Mouse (Mus musculus) midbrain, embryonic 12.5 days (tissue): ENCODE data around the gene Galnt18. TPM values are rescaled to one million over a fixed set of nuclear protein-coding genes. Genes with fewer than 3 reads are reported as not detected.

Experiments used
- ATAC-seq: fragments of 200-750 bp; cut with Nextera tagmentation; 2 replicates; pipeline ENCODE4 v1.8.0; 2017; ENCODE audit warnings: low read depth, moderate TSS enrichment, moderate library complexity; ENCODE audit not compliant: low FRiP score
- H3K27ac ChIP-seq: fragments of 300-500 bp; sonication (generic); replicated peaks from 2 replicates; pipeline ENCODE4 v1.5.1; 2016; ENCODE audit warnings: mild to moderate bottlenecking
- H3K27me3 ChIP-seq: fragments of 300-500 bp; sonication (generic); 2 replicates; pipeline ENCODE4 v1.6.1; 2016; ENCODE audit warnings: mild to moderate bottlenecking
- H3K36me3 ChIP-seq: fragments of 300-500 bp; sonication (generic); 2 replicates; pipeline ENCODE4 v1.6.1; 2016
- H3K4me1 ChIP-seq: fragments of 300-500 bp; sonication (generic); 2 replicates; pipeline ENCODE4 v1.6.1; 2016
- H3K4me2 ChIP-seq: fragments of 300-500 bp; sonication (generic); replicated peaks from 2 replicates; pipeline ENCODE4 v1.6.1; 2016; ENCODE audit warnings: mild to moderate bottlenecking, moderate library complexity
- H3K4me3 ChIP-seq: fragments of 300-500 bp; sonication (generic); 2 replicates; pipeline ENCODE4 v1.5.1; 2016; ENCODE audit warnings: mild to moderate bottlenecking
- H3K9ac ChIP-seq: fragments of 300-500 bp; sonication (generic); replicated peaks from 2 replicates; pipeline ENCODE4 v1.6.1; 2016; ENCODE audit warnings: mild to moderate bottlenecking, moderate library complexity
- H3K9me3 ChIP-seq: fragments of 300-500 bp; sonication (generic); 2 replicates; pipeline ENCODE4 v1.6.1; 2016; ENCODE audit warnings: mild to moderate bottlenecking
- WGBS: fragments of 180-500 bp; shearing (Covaris S2); methylation state at CpG from one replicate; pipeline ENCODE4 v1.1.7; 2016; 5-methylcytosine and 5-hydroxymethylcytosine counted together
- polyA plus RNA-seq: library from polyadenylated mRNA; unstranded; fragments of >200 nt; fragmentation: Nextera tagmentation; extraction: Ambion mirVana; gene quantifications from 2 replicates; pipeline ENCODE4 v1.2.1, GENCODE M21; 2016

Galnt18 gene
- polyA plus RNA-seq, 1 experiment from 2014 or later = 7.7 TPM

DNA sequence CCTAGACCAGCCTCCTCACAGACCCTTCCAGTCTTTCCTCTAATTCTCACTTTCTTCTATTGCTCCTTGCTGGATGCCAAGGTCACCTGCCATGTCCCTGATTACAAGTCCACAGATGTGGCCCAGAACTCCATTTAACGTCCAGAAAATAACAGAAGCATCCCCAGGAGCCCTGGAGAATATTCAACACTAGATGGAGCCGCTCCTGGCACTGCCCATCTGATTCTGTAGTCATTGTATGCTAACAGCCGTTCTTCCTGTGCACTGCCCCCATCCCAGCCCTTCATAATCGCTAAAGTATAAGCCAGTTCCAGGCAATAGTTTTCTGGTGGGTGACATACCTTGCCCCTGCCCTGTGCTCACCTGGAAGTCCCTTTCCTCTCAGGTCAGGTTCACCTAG is 69.5 kb downstream of the Galnt18 start:
- no peaks in the 10 kb centered on the region for H3K9me3 ChIP-seq
- no peaks in the 10 kb centered on the region for H3K4me1 ChIP-seq
- 52% methylated on average over 4 of the region's 4 CpGs for WGBS
- no peak overlapping the region for H3K4me2 ChIP-seq
- no peak overlapping the region for H3K27ac ChIP-seq
- no peak for ATAC-seq
- H3K27me3 ChIP-seq = no peaks in the 10 kb centered on the region
- no peaks in the 10 kb centered on the region for H3K36me3 ChIP-seq
- H3K4me3 ChIP-seq = no peak overlapping the region
- H3K9ac ChIP-seq = no peak overlapping the region

- ATAC-seq = no peak
- Histone ChIP-seq H3K9ac (no peak overlapping the region), H3K4me3 (no peak overlapping the region), H3K4me2 (no peak overlapping the region), H3K27me3 (no peaks in the 10 kb centered on the region), H3K27ac (no peak overlapping the region), H3K4me1 (no peaks in the 10 kb centered on the region), H3K9me3 (no peaks in the 10 kb centered on the region), H3K36me3 (no peaks in the 10 kb centered on the region)
- WGBS = 66% methylated on average over 1 of the region's 1 CpGs
Measured at GRCm38 (mm10) chr7:111708563-111708962, 71.2 kb downstream of the Galnt18 start.

GRCm38 (mm10) chr7:111702961-111703360 is 76.8 kb downstream of the Galnt18 start:
- H3K4me2 ChIP-seq = no peak overlapping the region
- H3K4me1 ChIP-seq = peaks cover 9% of the 10 kb centered on the region
- no peak overlapping the region for H3K9ac ChIP-seq
- no peaks in the 10 kb centered on the region for H3K27me3 ChIP-seq
- H3K36me3 ChIP-seq = no peaks in the 10 kb centered on the region
- H3K4me3 ChIP-seq = no peak overlapping the region
- ATAC-seq = no peak
- WGBS = 91% methylated on average over 2 of the region's 2 CpGs
- H3K27ac ChIP-seq = no peak overlapping the region
- H3K9me3 ChIP-seq = no peaks in the 10 kb centered on the region

DNA sequence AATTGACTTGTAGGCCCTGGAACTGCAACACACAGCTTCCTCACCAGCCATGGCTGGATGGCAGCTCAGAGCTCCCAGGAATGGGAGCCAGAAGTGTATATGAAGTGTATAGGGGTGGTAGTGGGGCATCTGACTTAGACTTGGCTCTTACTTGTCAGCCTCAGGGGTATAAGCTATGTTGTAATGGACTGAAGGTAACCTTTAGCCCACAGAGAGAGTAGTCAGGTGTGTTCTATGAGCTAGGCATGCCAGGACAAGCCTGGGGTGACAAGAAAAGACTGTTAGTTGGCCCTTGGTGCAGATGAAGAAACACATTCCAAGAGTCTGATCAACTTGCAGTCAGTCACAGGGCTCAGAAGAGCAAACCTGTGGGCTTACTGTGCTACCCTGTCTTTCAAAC is 78.0 kb downstream of the Galnt18 start:
- peaks cover 9% of the 10 kb centered on the region for H3K4me1 ChIP-seq

GRCm38 (mm10) chr7:111699446-111699845 is 80.3 kb downstream of the Galnt18 start:
- Histone ChIP-seq H3K36me3 (no peaks in the 10 kb centered on the region), H3K4me1 (peaks cover 9% of the 10 kb centered on the region), H3K27me3 (no peaks in the 10 kb centered on the region), H3K9me3 (no peaks in the 10 kb centered on the region), H3K4me2 (no peak overlapping the region), H3K27ac (no peak overlapping the region), H3K9ac (no peak overlapping the region), H3K4me3 (no peak overlapping the region)
- no peak for ATAC-seq
- 64% methylated on average over 3 of the region's 3 CpGs for WGBS

More for the DNA sequence above, 78.0 kb downstream of the Galnt18 start:
- H3K9me3 ChIP-seq = no peaks in the 10 kb centered on the region
- H3K9ac ChIP-seq = no peak overlapping the region
- no peaks in the 10 kb centered on the region for H3K27me3 ChIP-seq
- no peak overlapping the region for H3K27ac ChIP-seq
- no peak overlapping the region for H3K4me2 ChIP-seq
- ATAC-seq = no peak
- no peaks in the 10 kb centered on the region for H3K36me3 ChIP-seq
- H3K4me3 ChIP-seq = no peak overlapping the region

- no peak overlapping the region for H3K9ac ChIP-seq
- no peak overlapping the region for H3K4me2 ChIP-seq
- no peaks in the 10 kb centered on the region for H3K27me3 ChIP-seq
- H3K4me3 ChIP-seq = no peak overlapping the region
- no peaks in the 10 kb centered on the region for H3K36me3 ChIP-seq
- H3K4me1 ChIP-seq = peaks cover 22% of the 10 kb centered on the region
- H3K27ac ChIP-seq = no peak overlapping the region
- no peaks in the 10 kb centered on the region for H3K9me3 ChIP-seq
- no peak for ATAC-seq
Measured at GRCm38 (mm10) chr7:111696226-111696625, 83.6 kb downstream of the Galnt18 start.

DNA sequence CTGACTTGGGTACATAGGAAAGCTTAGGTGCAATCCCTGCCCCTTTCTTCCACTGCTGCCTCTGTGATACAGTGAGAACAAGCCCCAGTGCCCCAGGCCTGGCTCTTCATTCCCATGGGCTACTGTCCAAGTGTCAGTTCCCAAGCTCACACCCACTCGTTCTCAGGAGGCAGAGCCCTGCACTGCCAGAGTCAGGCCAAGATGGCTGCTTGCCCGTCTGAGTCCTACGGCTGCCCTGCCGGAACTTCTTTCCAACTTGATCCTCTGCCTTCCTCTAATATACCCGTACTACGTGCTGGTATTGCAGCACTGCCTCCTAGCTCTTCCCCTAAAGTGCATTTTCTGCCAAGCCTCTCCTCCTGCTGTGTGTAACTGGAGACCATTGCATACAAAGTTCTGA is 85.5 kb downstream of the Galnt18 start:
- Histone ChIP-seq H3K4me3 (no peak overlapping the region), H3K27me3 (no peaks in the 10 kb centered on the region), H3K4me1 (peaks cover 14% of the 10 kb centered on the region), H3K36me3 (no peaks in the 10 kb centered on the region), H3K9ac (no peak overlapping the region), H3K4me2 (no peak overlapping the region), H3K9me3 (no peaks in the 10 kb centered on the region), H3K27ac (no peak overlapping the region)
- 88% methylated on average over 6 of the region's 6 CpGs for whole genome bisulfite sequencing
- no peak for ATAC-seq

DNA sequence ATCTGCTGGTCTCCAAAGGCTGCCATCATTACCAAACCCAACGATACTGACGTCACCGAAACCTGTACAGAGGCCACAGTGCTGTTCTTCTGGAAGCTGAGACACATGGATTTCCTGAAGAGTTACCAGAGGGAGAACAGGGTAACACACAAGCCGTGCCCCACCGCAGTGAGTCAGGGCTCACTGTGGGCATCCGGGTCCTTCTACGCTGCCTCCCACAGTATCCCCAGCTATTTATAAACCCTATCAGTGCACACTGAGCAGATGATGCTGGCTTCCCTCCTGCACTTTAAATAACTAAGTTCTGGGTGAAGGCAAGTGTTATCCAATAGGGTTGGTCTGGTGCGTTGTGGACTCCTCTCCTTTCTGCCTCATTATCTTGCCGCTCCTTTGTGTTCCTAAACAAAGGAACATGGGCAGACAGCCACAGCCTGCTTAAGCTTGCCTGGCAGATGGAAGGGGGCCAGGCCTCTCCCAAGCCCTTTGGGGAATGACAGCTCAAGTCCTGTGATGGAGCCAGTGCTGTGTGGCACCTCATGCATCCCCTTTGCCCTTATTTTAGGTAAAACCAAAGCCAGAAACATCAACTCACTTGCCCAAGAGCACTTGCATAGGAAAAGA is 87.0 kb downstream of the Galnt18 start:
- Histone ChIP-seq H3K27me3 (no peaks in the 10 kb centered on the region), H3K9ac (no peak overlapping the region), H3K27ac (0 out of 2 replicates have a peak overlapping the region, but pooled peaks have one; percentile 3), H3K4me2 (no peak overlapping the region), H3K4me1 (peaks cover 14% of the 10 kb centered on the region), H3K36me3 (no peaks in the 10 kb centered on the region), H3K9me3 (no peaks in the 10 kb centered on the region), H3K4me3 (no peak overlapping the region)
- ATAC-seq = peak; percentile 81
- WGBS = 68% methylated on average over 9 of the region's 9 CpGs

DNA sequence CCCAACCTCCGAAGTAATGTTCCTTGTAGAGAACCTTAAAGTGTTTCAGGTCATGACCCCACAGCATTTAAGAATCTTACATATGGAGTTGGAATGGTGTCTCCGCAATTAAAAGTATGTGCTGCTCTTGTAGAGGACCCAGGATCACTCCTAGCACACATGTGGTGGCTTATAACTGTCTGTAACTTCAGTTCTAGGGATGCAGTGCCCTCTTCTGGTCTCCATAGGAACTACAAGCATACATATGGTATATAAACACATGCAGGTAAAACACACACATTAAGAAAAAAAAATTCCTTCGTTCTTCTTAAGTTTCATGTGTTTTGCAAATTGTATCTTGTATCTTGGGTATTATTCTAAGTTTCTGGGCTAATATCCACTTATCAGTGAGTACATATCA is 99.7 kb downstream of the Galnt18 start:
- no peak overlapping the region for H3K4me2 ChIP-seq
- no peaks in the 10 kb centered on the region for H3K9me3 ChIP-seq
- H3K27ac ChIP-seq = no peak overlapping the region
- no peak overlapping the region for H3K4me3 ChIP-seq
- WGBS = 94% methylated on average over 3 of the region's 3 CpGs
- no peaks in the 10 kb centered on the region for H3K36me3 ChIP-seq
- no peaks in the 10 kb centered on the region for H3K4me1 ChIP-seq
- no peak for ATAC-seq
- H3K9ac ChIP-seq = no peak overlapping the region
- H3K27me3 ChIP-seq = no peaks in the 10 kb centered on the region

DNA sequence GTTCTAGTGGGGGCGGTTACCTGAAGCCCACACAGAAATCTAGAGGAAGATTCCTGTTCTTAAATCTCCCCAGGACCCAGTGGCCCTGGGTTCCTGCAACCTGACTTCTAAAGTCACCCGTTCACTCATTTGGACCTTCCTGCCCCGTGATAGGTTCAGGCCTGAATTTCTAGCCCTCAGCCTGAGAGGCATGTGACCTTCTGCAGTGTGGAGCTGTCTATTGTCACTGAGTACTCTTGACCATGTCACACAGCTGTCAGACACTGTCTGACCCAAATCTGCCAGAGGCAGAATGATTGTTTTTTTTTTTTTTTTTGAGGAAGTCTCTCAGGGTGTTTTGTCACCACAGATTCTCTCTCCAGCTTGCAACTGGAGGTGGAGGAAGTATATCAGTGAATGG is 103.3 kb downstream of the Galnt18 start:
- no peak for ATAC-seq
- H3K9ac ChIP-seq = no peak overlapping the region
- no peaks in the 10 kb centered on the region for H3K9me3 ChIP-seq
- H3K27ac ChIP-seq = no peak overlapping the region
- WGBS = 78% methylated on average over 3 of the region's 3 CpGs
- no peak overlapping the region for H3K4me3 ChIP-seq
- H3K36me3 ChIP-seq = no peaks in the 10 kb centered on the region
- H3K4me1 ChIP-seq = no peaks in the 10 kb centered on the region
- H3K4me2 ChIP-seq = no peak overlapping the region
- no peaks in the 10 kb centered on the region for H3K27me3 ChIP-seq

DNA sequence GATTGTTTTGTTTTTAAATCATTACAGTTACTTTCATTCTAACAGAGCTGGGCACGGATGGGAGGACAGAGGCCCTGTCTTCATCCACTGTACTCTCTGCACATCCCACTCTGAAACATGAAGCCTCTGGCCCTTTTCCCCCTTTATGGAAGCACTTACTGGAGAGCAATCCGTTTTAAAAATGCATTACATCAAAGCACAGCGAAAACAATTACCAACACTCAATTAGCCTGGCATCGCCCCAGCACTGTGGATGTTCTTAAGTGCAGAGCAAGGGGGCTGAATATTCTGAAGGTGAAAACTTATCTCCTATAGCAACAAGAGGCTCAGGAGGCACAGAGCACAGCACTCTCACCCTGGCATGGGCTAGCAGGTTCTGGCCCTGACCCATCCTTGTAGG is 107.3 kb downstream of the Galnt18 start:
- ATAC-seq = no peak
- no peaks in the 10 kb centered on the region for H3K9me3 ChIP-seq
- no peak overlapping the region for H3K9ac ChIP-seq
- no peak overlapping the region for H3K4me3 ChIP-seq
- H3K4me2 ChIP-seq = no peak overlapping the region
- H3K36me3 ChIP-seq = no peaks in the 10 kb centered on the region
- WGBS = 62% methylated on average over 4 of the region's 4 CpGs
- no peaks in the 10 kb centered on the region for H3K4me1 ChIP-seq
- no peak overlapping the region for H3K27ac ChIP-seq
- H3K27me3 ChIP-seq = no peaks in the 10 kb centered on the region

DNA sequence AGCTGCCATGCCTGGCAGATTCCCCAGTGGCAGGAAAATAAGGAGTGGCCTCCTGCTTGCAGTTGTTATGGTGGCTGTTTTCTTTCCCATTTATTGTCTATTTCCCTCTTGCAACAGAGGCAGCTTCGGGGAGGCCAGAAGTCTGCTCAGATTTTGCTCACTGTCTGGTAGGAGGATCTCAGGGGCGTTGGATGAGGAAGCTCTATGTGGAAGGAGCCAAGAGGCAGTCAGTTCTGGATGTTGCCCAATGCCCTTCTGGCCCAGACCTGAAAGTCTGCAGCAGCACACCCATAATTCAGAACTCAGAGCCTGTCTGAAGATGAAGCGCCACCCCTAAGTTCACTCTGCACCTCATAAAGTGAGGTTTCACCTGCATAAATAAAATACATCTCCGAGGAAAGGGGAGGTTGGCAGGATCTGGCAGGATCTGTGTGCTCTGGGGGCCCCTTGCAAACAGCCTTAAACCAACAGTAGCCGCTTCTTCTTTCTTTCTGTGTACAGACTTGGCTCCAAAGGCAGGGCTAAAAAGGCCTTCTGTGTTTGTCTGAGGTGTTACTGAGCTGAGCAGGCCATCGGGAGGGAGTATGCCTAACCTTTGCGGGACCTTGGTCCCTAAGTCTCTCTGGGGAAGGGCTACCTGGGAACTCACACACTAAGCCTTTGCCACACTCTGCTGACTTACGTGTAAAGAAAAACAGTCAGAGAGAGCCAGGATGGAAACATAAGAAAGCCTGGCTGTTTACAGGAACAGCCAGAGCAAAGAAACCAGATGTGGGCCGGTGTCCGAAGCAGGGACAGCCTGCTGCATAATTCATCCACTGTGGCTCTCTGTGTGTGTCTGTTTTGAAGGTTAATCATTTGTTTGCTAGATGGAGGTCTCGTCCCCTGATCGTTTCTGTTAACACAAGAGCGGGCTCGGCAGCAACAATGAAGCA is 116.4 kb downstream of the Galnt18 start:
- H3K9me3 ChIP-seq = no peaks in the 10 kb centered on the region
- no peak for ATAC-seq
- 65% methylated on average over 14 of the region's 14 CpGs for WGBS
- H3K4me1 ChIP-seq = no peaks in the 10 kb centered on the region
- no peak overlapping the region for H3K4me2 ChIP-seq
- H3K4me3 ChIP-seq = no peak overlapping the region
- no peaks in the 10 kb centered on the region for H3K36me3 ChIP-seq
- no peak overlapping the region for H3K9ac ChIP-seq
- H3K27ac ChIP-seq = 0 out of 2 replicates have a peak overlapping the region, but pooled peaks have one; percentile 4
- no peaks in the 10 kb centered on the region for H3K27me3 ChIP-seq
